Mouse (Mus musculus): ENCODE results near the gene Ada. TPM values are rescaled to one million over a fixed set of nuclear protein-coding genes. Genes with fewer than 3 reads are reported as not detected.

The Ada gene
- polyA plus RNA-seq, 1 experiment from 2014 or later, result 9.4 TPM

DNA sequence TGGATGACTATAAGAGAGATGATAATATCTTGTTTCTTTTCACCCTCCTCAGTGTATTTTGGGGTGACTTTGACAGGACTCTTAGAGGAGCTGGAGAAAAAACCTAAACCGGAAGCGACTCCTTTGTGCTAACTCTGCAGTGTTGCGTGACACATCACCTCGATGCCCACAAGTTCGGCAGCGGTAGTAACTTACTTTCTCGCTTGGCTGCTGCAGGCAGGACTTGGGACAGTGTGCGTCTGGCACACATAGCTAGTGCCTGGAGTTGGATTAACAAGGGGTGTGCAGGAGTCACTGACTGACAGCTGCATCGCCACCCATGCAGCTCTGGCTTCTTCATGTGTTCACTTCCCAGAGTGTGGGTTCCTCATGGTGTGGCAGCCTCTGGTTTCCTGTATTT is 40.0 kb downstream of the Ada start:
- ATAC-seq (ENCODE audit: low FRiP score, low read depth), result no peak
- Histone ChIP-seq H3K9ac (no peak overlapping the region), H3K27me3 (no peaks in the 10 kb centered on the region), H3K4me2 (replicated peaks) (no peak overlapping the region), H3K9me3 (no peaks in the 10 kb centered on the region), H3K36me3 (no peaks in the 10 kb centered on the region), H3K4me3 (no peak overlapping the region), H3K4me1 (0 out of 2 replicates have a peak, but pooled peaks cover 5% of the 10 kb centered on the region), H3K27ac (no peak overlapping the region; the same call in 1 of the 2 replicates)
- WGBS, result 90% methylated on average over 9 of the region's 9 CpGs

DNA sequence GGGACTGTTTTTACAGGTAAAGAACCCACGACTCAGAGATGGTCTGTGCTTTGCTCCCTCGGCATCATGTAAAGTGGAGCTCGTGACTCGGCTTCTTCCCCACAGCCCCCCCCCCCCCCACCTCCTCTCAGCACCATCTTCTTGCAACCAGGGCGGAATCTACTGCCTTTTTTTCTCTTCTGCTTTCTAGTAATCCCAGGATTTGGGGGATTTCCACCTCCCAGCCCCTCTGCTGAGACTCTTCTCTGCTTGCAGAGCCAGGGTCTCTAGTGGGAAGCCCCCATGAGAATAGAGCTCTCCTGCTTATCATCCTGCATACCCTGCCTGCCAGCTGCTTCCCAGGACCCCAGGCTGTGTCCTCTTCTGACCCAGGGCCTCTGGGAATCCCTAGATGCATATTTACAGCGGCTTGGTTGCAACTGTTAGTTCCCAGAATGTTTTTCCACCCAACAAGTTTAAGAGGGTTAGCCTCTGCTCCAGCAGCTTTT is 41.2 kb downstream of the Ada start:
- H3K4me1 ChIP-seq, result 0 out of 2 replicates have a peak, but pooled peaks cover 6% of the 10 kb centered on the region
- H3K36me3 ChIP-seq, result no peaks in the 10 kb centered on the region
- no peaks in the 10 kb centered on the region for H3K27me3 ChIP-seq
- WGBS, result 73% methylated on average over 4 of the region's 6 CpGs
- no peak for ATAC-seq (ENCODE audit: low FRiP score, low read depth)
- H3K4me3 ChIP-seq, result no peak overlapping the region
- H3K27ac ChIP-seq, result no peak overlapping the region
- no peaks in the 10 kb centered on the region for H3K9me3 ChIP-seq
- H3K9ac ChIP-seq, result no peak overlapping the region
- no peak overlapping the region for H3K4me2 ChIP-seq (replicated peaks)

DNA sequence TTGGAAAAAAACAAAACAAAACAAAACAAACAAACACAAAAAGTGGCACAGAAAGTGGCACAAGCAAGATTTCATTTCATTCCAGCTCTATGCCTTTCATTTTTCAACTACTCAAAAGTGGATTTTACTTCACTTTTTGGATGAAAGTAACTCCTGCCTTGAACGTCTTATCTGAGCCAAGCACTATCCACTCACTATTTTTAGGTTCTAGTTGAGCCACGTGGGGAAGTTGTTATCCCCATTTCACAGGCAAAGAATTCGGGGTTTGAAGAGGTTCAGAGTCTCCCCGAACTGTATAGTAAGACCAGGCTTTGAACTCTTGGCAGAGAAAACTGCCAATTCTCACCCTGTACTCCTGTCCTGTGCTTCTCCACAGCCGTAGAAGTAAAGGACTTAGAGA is 41.7 kb downstream of the Ada start:
- H3K27me3 ChIP-seq, result no peaks in the 10 kb centered on the region
- no peaks in the 10 kb centered on the region for H3K9me3 ChIP-seq
- H3K36me3 ChIP-seq, result no peaks in the 10 kb centered on the region
- H3K4me2 ChIP-seq (replicated peaks), result no peak overlapping the region
- no peak overlapping the region for H3K27ac ChIP-seq
- no peak overlapping the region for H3K9ac ChIP-seq
- no peak overlapping the region for H3K4me3 ChIP-seq
- 0 out of 2 replicates have a peak, but pooled peaks cover 9% of the 10 kb centered on the region for H3K4me1 ChIP-seq
- 83% methylated on average over 5 of the region's 5 CpGs for WGBS
- no peak for ATAC-seq (ENCODE audit: low FRiP score, low read depth)

DNA sequence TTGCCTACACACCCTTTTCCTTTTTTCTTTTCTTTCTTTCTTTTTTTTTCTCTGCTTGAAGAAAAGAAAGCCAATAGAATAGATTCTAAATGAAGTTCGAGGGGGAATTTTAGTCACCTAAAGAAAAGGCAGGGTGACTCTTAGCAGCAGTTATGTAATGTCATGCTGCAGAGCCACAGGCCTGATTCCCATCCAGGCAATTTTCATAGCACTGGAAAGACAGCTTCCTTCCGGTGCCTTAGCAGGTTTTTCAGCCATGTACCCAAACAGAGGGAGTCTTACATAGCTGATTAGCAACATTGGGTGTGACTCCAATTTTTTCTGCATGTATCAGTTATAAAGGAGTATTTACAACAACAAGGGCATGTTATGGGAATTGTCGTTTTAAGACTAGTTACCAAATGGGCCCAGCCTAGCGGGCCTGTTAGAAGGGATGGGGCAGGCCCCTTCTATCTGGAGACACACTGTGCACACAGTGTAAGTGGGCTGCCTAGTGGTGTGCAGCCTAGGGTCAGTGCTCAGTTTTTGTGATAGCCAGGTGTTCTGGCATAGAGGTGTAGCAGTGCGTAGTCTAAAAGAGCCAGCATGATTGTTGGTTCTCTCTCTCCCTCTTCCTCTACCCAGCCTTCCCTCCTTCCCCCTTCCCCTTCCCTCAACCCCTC is 46.3 kb downstream of the Ada start:
- Histone ChIP-seq H3K4me2 (replicated peaks) (no peak overlapping the region), H3K4me3 (no peak overlapping the region), H3K36me3 (no peaks in the 10 kb centered on the region), H3K9ac (no peak overlapping the region), H3K4me1 (peaks cover 20% of the 10 kb centered on the region), H3K27ac (no peak overlapping the region), H3K9me3 (no peaks in the 10 kb centered on the region), H3K27me3 (no peaks in the 10 kb centered on the region)
- WGBS, result 83% methylated on average over 5 of the region's 5 CpGs
- no peak for ATAC-seq (ENCODE audit: low FRiP score, low read depth)

DNA sequence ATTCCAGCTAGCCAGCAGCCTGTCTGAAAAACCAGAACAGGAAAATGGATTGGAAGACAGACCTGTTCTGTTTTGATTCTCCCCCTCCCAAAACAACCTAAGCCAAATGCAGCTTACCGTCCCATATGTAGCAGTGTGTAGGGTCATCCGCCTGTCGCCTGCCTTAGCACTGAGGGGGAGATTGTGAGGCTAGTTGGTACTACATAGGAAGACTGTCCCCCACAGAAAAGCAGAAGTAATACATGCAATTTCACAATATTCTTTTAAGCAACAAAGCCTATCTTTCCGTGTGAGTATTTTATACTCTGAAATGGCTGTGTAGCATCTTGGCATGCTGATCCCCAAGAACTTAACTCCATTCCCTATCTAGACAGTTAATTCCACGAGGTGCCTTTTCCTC is 47.1 kb downstream of the Ada start:
- 75% methylated on average over 5 of the region's 5 CpGs for WGBS

DNA sequence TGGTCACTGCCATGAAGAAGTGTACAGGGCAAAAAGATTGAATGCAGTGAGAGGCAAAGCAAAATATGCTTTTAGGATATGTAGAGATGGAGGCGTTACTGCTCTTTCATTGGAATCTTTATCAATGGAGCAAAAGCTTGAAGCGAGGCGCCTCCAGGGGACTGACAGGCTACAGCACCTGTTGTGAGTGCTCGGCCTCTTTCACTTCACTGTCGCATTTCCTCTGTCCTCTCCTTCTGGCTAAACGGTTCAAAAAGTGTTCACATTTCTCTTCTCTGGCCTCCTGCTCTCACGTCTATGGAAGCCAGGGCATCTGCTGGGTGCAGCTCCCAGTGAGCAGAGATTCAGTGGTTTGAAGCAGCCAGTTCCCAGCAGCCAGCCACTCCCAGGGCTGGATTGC is 47.6 kb downstream of the Ada start:
- ATAC-seq (ENCODE audit: low FRiP score, low read depth), result no peak
- Histone ChIP-seq H3K9ac (peak overlapping the region; percentile 45; the same call in 1 of the 2 replicates), H3K4me1 (peaks cover 26% of the 10 kb centered on the region), H3K9me3 (no peaks in the 10 kb centered on the region), H3K4me2 (replicated peaks) (no peak overlapping the region), H3K4me3 (no peak overlapping the region), H3K36me3 (no peaks in the 10 kb centered on the region), H3K27ac (0 out of 2 replicates have a peak overlapping the region, but pooled peaks have one; percentile 28), H3K27me3 (no peaks in the 10 kb centered on the region)
- 65% methylated on average over 7 of the region's 7 CpGs for WGBS

More for the DNA sequence above, 47.1 kb downstream of the Ada start:
- no peaks in the 10 kb centered on the region for H3K36me3 ChIP-seq
- ATAC-seq (ENCODE audit: low FRiP score, low read depth), result no peak
- H3K27me3 ChIP-seq, result no peaks in the 10 kb centered on the region
- no peak overlapping the region for H3K4me2 ChIP-seq (replicated peaks)
- H3K9me3 ChIP-seq, result no peaks in the 10 kb centered on the region
- H3K9ac ChIP-seq, result peak overlapping the region; percentile 45; the same call in 1 of the 2 replicates
- H3K4me1 ChIP-seq, result peaks cover 26% of the 10 kb centered on the region
- no peak overlapping the region for H3K4me3 ChIP-seq
- 0 out of 2 replicates have a peak overlapping the region, but pooled peaks have one; percentile 28 for H3K27ac ChIP-seq

DNA sequence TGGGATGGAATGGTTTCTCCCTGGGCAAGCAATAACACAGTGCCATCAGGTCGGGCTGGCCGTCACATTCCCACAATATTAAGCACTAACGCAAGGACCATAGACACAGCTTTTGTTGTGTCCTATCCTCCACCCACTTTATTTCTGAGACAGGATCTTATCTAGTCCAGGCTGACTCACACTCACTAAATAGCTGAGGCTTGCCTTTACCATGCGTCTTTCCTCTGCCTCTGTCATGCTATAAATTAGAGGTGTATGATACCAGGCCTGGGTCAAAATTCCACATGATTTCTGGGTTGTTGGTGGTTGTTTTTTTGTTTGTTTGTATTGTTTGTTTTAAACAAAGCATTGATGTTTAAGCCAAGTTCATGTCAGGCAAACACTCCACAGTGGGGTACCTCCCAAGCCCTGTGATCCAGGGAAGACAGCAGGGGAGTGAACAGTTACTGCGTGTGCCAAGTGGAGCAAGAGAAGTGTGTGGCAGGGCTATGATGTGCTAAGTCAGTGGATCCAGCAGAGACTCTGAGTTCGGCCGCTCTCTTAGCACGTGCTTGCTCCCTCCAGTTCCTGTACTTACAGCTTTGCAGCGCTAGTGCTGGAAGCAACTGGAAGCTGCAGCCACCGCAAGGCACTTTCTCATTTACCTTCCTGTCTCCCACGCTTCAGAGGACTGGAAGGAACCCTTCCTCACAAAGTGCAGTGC is 50.8 kb downstream of the Ada start:
- Histone ChIP-seq H3K4me2 (replicated peaks) (no peak overlapping the region), H3K27me3 (no peaks in the 10 kb centered on the region), H3K9ac (no peak overlapping the region), H3K9me3 (no peaks in the 10 kb centered on the region), H3K36me3 (no peaks in the 10 kb centered on the region), H3K4me1 (peaks cover 34% of the 10 kb centered on the region), H3K4me3 (no peak overlapping the region), H3K27ac (no peak overlapping the region)
- no peak for ATAC-seq (ENCODE audit: low FRiP score, low read depth)
- WGBS, result 86% methylated on average over 11 of the region's 11 CpGs

DNA sequence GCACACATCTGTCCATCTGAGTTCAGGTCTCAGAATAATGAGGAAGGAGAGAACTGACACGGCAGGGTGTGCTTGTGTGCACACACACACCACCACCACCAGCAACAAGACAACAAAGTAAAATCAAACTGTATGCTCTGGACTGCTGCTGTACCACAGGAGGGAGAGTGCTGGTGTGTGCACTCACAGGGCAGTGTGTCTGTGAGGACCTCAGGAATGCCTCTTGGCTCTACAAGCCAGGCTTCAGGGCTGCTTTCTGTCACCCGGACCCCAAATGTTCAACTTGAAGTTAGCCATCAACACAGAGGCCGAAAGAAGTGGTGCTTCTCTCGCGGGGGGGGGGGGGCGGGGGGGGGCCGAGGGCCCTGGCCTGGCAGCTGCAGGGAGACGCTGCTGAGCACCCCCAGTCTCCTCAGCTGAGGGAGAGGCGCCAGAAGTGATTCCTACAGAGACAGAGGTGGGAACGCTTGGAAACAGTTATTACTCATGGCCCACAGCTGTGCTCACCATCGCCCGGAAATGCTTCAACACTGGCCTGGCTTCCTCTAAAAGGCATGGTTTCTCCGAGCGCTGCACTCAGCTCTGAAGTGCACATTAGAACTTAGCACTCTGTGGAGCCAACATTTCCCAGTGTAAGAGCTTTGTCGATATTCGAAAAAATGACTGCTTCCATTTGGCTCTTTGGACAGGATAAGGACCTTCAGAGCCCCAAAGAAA is 52.1 kb downstream of the Ada start:
- Histone ChIP-seq H3K9me3 (no peaks in the 10 kb centered on the region), H3K27ac (peak overlapping the region; percentile 72), H3K36me3 (no peaks in the 10 kb centered on the region), H3K4me1 (peaks cover 38% of the 10 kb centered on the region), H3K9ac (no peak overlapping the region), H3K4me3 (no peak overlapping the region), H3K4me2 (replicated peaks) (no peak overlapping the region; the same call in 1 of the 2 replicates), H3K27me3 (no peaks in the 10 kb centered on the region)
- 41% methylated on average over 14 of the region's 16 CpGs for WGBS
- ATAC-seq (ENCODE audit: low FRiP score, low read depth), result peak; percentile 54; the same call in 1 of the 2 replicates

DNA sequence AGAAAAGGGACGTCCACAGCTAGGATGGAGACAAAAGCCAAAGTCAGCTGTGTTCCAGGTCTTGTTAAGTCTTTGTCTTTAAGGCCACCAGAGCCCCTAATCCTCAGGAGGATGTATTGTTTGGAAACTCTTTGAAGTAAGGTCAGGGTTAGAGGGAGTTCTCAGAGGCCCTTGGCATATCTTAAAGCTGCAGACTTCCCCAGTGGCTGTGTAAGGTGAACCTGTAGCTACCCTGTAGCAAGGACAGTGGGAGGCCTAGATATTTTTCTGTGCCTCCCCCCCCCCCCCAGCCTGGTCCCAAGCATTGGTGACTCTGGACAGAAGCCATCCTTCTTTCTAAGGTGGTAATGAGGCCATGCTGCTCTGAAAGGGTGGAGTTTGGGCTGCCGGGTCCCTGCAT is 53.3 kb downstream of the Ada start:
- no peaks in the 10 kb centered on the region for H3K36me3 ChIP-seq
- ATAC-seq (ENCODE audit: low FRiP score, low read depth), result no peak
- H3K9me3 ChIP-seq, result no peaks in the 10 kb centered on the region
- H3K27ac ChIP-seq, result no peak overlapping the region
- H3K27me3 ChIP-seq, result no peaks in the 10 kb centered on the region
- H3K9ac ChIP-seq, result no peak overlapping the region
- H3K4me2 ChIP-seq (replicated peaks), result no peak overlapping the region
- 61% methylated on average over 2 of the region's 2 CpGs for WGBS
- peaks cover 30% of the 10 kb centered on the region for H3K4me1 ChIP-seq
- H3K4me3 ChIP-seq, result no peak overlapping the region

DNA sequence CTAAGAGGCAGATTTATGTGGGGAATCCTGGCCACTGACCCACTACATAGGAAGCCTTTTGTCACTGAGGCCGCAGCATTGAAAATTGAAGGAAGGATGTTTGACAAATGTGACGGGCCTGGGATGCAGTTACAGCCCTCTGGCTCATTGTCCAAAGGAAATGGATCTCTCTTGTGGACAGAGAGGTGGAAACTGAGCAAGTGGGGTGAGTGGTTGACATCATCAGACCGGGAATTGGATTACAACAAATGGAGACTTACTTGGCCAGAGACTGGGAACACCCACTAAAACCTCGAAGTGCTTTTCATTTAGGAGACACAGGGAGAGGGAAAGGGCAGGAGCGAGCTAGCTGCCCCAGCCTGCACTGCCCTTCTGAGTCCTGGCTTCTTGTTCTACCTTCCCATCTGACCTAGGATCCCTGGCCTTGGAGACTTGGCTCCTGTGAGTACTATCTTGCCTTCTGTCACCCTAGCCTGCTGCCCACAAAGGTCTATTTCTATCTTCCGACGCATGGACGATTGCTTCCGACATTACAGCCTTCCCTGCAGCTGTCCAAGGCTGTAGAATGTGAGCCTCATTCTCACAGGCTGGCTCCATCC is 56.2 kb downstream of the Ada start:
- H3K4me1 ChIP-seq, result peaks cover 33% of the 10 kb centered on the region
- H3K36me3 ChIP-seq, result no peaks in the 10 kb centered on the region
- H3K27ac ChIP-seq, result peak overlapping the region; percentile 64; the same call in 1 of the 2 replicates
- no peak overlapping the region for H3K4me3 ChIP-seq
- no peak overlapping the region for H3K4me2 ChIP-seq (replicated peaks)
- no peaks in the 10 kb centered on the region for H3K9me3 ChIP-seq
- no peaks in the 10 kb centered on the region for H3K27me3 ChIP-seq
- ATAC-seq (ENCODE audit: low FRiP score, low read depth), result no peak
- 67% methylated on average over 9 of the region's 9 CpGs for WGBS
- H3K9ac ChIP-seq, result 0 out of 2 replicates have a peak overlapping the region, but pooled peaks have one; percentile 43

DNA sequence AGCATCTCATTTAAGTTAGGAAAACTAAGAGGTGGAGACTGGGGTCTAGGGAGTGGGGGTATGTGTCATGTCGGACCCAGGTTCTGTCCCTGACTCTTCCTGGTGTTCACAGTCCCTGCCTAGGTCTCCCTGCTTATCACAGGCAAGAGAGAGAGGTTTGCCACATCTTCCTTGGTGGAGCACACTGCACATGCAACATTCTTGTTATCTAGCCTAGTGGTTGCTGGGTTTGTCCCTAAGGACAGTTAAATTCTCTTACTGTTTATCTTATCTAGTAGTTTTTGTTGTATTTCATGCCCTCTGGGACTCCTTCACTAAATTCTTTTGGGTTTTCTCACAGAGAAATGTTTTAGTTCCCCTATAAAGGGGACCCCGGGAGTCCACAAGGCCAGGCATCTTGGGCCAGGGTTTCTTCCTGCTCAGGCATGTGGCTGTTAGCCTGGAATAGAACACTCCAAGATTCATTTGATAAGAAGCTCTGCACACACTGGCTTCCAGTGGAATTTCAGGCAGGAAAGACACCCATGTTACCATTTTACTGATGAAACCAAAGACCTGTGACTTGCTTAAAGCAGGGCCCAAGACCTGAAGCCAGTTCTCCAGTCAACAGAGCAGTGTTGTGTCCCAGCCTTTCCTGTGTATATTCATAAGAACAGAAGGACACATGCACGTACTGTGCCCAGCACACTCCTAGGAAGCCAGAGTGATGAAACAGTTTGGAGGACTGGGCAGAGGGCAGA is 57.0 kb downstream of the Ada start:
- H3K4me2 ChIP-seq (replicated peaks), result no peak overlapping the region
- no peak overlapping the region for H3K9ac ChIP-seq
- peaks cover 26% of the 10 kb centered on the region for H3K4me1 ChIP-seq
- 79% methylated on average over 3 of the region's 3 CpGs for WGBS
- H3K9me3 ChIP-seq, result no peaks in the 10 kb centered on the region
- peak overlapping the region; percentile 64; the same call in 1 of the 2 replicates for H3K27ac ChIP-seq
- ATAC-seq (ENCODE audit: low FRiP score, low read depth), result no peak
- H3K36me3 ChIP-seq, result no peaks in the 10 kb centered on the region
- no peak overlapping the region for H3K4me3 ChIP-seq
- H3K27me3 ChIP-seq, result no peaks in the 10 kb centered on the region

Data from limb, embryonic 13.5 days (tissue).